Mouse (Mus musculus) B cell, adult 67 days (primary cell): Measurements from ENCODE around the gene Hist1h2bc. TPM values are rescaled to one million over a fixed set of nuclear protein-coding genes. Genes with fewer than 3 reads are reported as not detected.

Source experiments
- total RNA-seq, 2 experiments: library from RNA; stranded (reverse); gene quantifications; 4 replicates each; pipeline ENCODE4 v1.2.4; 2023

Hist1h2bc gene
- 10 to 100 TPM; 24.1 to 30.1 TPM for total RNA-seq

GRCm38 (mm10) chr13:23683755-23684281, at the start of gene Hist1h2bc, which contains the start of gene Hist1h2ac:
Hist1h2bc (plus strand) TSS chr13:23684199.
Hist1h2ac (minus strand) TSS chr13:23683948.

GRCm38 (mm10) chr13:23695514-23695913, 11.5 kb downstream of the Hist1h2bc start, which contains the start of gene Hist1h1t:
Hist1h1t (plus strand) TSS chr13:23695814.

GRCm38 (mm10) chr13:23698300-23698693, 14.3 kb downstream of the Hist1h2bc start, which contains the start of gene Hist1h4c:
Hist1h4c (minus strand) TSS chr13:23698454.

GRCm38 (mm10) chr13:23710374-23711089, 26.5 kb downstream of the Hist1h2bc start, which contains the start of gene Hfe:
Hfe (minus strand) TSS chr13:23710854.

GRCm38 (mm10) chr13:23738677-23739068, 54.7 kb downstream of the Hist1h2bc start, which contains the start of gene Hist1h1c:
Hist1h1c (plus strand) TSS chr13:23738808.

Other genes with a start within 250 kb of the Hist1h2bc start
- gene Btn1a1, start 218.3 kb upstream of the Hist1h2bc start, total RNA-seq: not detected
- gene Btn2a2, start 195.3 kb upstream of the Hist1h2bc start, total RNA-seq: under 1 TPM; 0.65 to 0.67 TPM
- 100 to 1,000 TPM; 457 TPM for gene Hist1h4h, start 153.1 kb upstream of the Hist1h2bc start, total RNA-seq
- gene Hist1h2af, start 150.3 kb upstream of the Hist1h2bc start, total RNA-seq: 10 to 100 TPM; 21.3 to 28.8 TPM
- 1 to 10 TPM; 1.4 to 6.9 TPM for gene Hist1h3g, start 148.8 kb upstream of the Hist1h2bc start, total RNA-seq
- gene Hist1h2bh, start 140.8 kb upstream of the Hist1h2bc start, total RNA-seq: 10 to 100 TPM; 10.0 to 13.0 TPM
- gene Hist1h3f, start 140.1 kb upstream of the Hist1h2bc start, total RNA-seq: 100 to 1,000 TPM; 111 to 119 TPM
- 10 to 100 TPM; 55.2 to 82.9 TPM for gene Hist1h4f, start 132.6 kb upstream of the Hist1h2bc start, total RNA-seq
- 10 to 100 TPM; 31.1 to 36.2 TPM for gene Hist1h1d, start 130.9 kb upstream of the Hist1h2bc start, total RNA-seq
- 100 to 1,000 TPM; 326 to 342 TPM for gene Hist1h3e, start 121.8 kb upstream of the Hist1h2bc start, total RNA-seq
- gene Hist1h2ae, start 113.0 kb upstream of the Hist1h2bc start, total RNA-seq: 10 to 100 TPM; 29.2 to 42.2 TPM
- gene Hist1h2bg, start 112.8 kb upstream of the Hist1h2bc start, total RNA-seq: 100 to 1,000 TPM; 649 to 669 TPM
- 100 to 1,000 TPM; 327 to 367 TPM for gene Hist1h2bf, start 110.0 kb upstream of the Hist1h2bc start, total RNA-seq
- gene Hist1h2ad, start 109.8 kb upstream of the Hist1h2bc start, total RNA-seq: 10 to 100 TPM; 42.6 to 61.1 TPM
- gene Hist1h3d, start 108.4 kb upstream of the Hist1h2bc start, total RNA-seq: 10 to 100 TPM; 40.0 to 45.0 TPM
- gene Hist1h4d, start 102.6 kb upstream of the Hist1h2bc start, total RNA-seq: 100 to 1,000 TPM; 183 to 195 TPM
- gene Hist1h2be, start 63.1 kb upstream of the Hist1h2bc start, total RNA-seq: 10 to 100 TPM; 41.6 to 47.3 TPM
- gene Hist1h1e, start 61.6 kb upstream of the Hist1h2bc start, total RNA-seq: 100 to 1,000 TPM; 385 to 413 TPM
- gene Hist1h2ac, start 251 bp upstream of the Hist1h2bc start, total RNA-seq: 10 to 100 TPM; 12.5 to 15.6 TPM
- under 1 TPM; 0.65 to 0.84 TPM for gene Hist1h1t, start 11.6 kb downstream of the Hist1h2bc start, total RNA-seq
- 100 to 1,000 TPM; 222 to 255 TPM for gene Hist1h4c, start 14.3 kb downstream of the Hist1h2bc start, total RNA-seq
- gene Hfe, start 26.7 kb downstream of the Hist1h2bc start, total RNA-seq: 1 to 10 TPM in 1 of 2 experiments, not detected in 1; 1.9 TPM
- 1,000 to 10,000 TPM in 1 of 2 experiments, 100 to 1,000 TPM in 1; 877 to 1,039 TPM for gene Hist1h1c, start 54.6 kb downstream of the Hist1h2bc start, total RNA-seq
- gene Hist1h3c, start 61.4 kb downstream of the Hist1h2bc start, total RNA-seq: 1 to 10 TPM; 6.8 to 7.4 TPM
- gene Hist1h2bb, start 62.5 kb downstream of the Hist1h2bc start, total RNA-seq: 10 to 100 TPM; 85.2 to 91.3 TPM
- gene Hist1h2ab, start 66.9 kb downstream of the Hist1h2bc start, total RNA-seq: 100 to 1,000 TPM; 102 to 130 TPM
- 10 to 100 TPM; 41.3 to 45.0 TPM for gene Hist1h3b, start 68.1 kb downstream of the Hist1h2bc start, total RNA-seq
- 100 to 1,000 TPM in 1 of 2 experiments, 10 to 100 TPM in 1; 90.1 to 106 TPM for gene Hist1h4b, start 72.8 kb downstream of the Hist1h2bc start, total RNA-seq
- 100 to 1,000 TPM; 142 to 168 TPM for gene Hist1h4a, start 77.0 kb downstream of the Hist1h2bc start, total RNA-seq
- gene Hist1h3a, start 78.2 kb downstream of the Hist1h2bc start, total RNA-seq: 100 to 1,000 TPM; 448 to 459 TPM
- gene Hist1h1a, start 79.5 kb downstream of the Hist1h2bc start, total RNA-seq: 10 to 100 TPM; 39.6 TPM
- not detected for gene Trim38, start 85.7 kb downstream of the Hist1h2bc start, total RNA-seq
- gene Slc17a2, start 122.8 kb downstream of the Hist1h2bc start, total RNA-seq: not detected
- not detected for gene Slc17a3, start 155.2 kb downstream of the Hist1h2bc start, total RNA-seq
- not detected for gene Slc17a1, start 183.6 kb downstream of the Hist1h2bc start, total RNA-seq
- not detected for gene Slc17a4, start 230.8 kb downstream of the Hist1h2bc start, total RNA-seq
- not detected for gene Hist1h2ba, start 250.0 kb downstream of the Hist1h2bc start, total RNA-seq